Mouse (Mus musculus) CD4-positive, CD25-positive, alpha-beta regulatory T cell, adult 4 months (primary cell): ENCODE data around the gene Olfr914. TPM values are rescaled to one million over a fixed set of nuclear protein-coding genes. Genes with fewer than 3 reads are reported as not detected.

ENCODE experiments used
- ATAC-seq: one replicate; pipeline ENCODE4 v1.8.0; 2017
- polyA plus RNA-seq, 2 experiments: library from polyadenylated mRNA; unstranded; fragments of 100-300 nt; shearing (Covaris generic); gene quantifications; one replicate each; pipeline ENCODE4 v1.2.1; 2017

The Olfr914 gene
- polyA plus RNA-seq: not detected

DNA sequence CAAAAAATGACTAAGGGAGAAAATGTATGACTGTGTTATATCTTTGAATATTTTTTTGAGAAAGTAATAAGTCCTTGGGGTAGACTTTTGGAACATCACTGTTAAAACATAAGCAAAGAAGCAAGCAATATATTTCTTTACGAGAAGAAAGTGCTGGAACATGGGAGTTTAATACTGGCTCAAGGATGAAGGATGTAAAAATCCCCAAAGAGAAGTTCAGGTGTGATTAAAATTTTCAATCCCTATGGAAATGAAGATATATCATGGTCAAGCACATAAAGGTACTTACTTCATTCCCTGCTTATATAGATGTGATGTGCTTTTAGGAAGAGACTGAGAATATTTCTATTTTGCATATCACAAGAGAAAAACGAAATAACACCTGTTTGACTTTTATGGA lies at the start of gene Olfr914:
Gene Olfr914 (plus strand): TSS at position 301 of the 400 bp plus-strand sequence.
- no peak for ATAC-seq

DNA sequence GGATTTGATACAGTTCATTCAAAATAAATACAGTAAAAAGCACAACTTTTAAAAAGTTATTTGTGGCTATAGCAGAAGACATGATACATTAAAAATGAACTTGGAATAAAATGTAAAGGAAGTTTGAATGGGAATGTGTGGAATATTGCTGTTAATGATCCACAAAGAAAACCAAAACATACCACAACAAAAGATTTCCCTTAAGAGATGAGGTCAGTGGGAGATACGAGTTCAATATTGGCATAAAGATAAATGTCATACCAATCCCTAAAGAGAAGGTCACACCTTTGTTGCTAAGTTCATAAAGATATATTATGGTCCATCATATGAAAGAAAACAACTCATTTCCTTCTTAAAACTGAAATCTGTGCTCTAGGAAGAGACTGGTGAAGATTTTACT lies 25.0 kb upstream of the Olfr914 start, which contains the start of gene Olfr912:
Gene Olfr912 (plus strand): TSS at position 301 of the 400 bp plus-strand sequence.
- ATAC-seq: no peak

DNA sequence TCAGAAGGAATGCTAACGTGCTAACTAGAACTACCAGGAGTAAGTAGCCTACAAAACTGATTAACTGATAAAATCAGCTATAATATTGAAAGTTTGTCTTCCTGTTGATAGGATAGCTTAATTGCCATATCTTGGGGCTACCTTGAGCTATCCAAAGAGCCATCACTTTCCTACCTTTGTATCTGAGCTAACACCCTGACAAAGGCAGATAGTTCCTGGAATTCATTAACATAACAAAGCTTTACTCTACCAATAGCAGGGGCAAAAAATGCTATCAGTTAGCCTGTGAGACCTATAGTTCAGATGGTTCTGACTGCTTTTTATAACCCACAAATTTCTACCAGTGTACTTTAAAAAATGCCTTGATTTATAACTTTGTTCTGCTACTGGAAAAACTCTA lies 13.8 kb upstream of the Olfr914 start:
- no peak for ATAC-seq

GRCm38 (mm10) chr9:38592459-38592858 lies 12.4 kb upstream of the Olfr914 start, which contains the start of gene Olfr913:
TSS of gene Olfr913 (plus strand) at chr9:38592759.
- ATAC-seq: no peak

DNA sequence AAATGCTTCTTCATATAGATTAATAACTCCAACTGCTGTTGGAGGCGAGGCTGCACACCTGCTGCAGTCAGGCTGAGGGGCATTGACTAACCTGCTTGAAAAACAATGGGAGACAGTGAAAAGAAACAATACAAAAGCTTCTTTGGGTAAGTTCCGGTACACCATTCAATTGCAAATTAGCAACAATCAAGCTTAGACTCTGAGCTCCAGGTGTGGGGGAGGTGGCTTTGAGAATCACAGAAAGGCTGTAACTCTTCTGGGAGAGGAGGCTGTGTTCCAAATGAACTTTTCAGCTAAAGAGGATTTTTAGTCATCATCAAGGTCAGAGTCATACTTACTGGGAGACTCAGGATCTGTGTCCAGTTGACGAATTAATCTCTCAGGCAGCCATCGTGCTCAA lies 27.5 kb downstream of the Olfr914 start:
- no peak for ATAC-seq

- no peak for ATAC-seq
Measured at GRCm38 (mm10) chr9:38659775-38660174, 54.9 kb downstream of the Olfr914 start, which contains the start of gene Olfr916. TSS of gene Olfr916 (minus strand) at chr9:38659875.

Other genes with a start within 250 kb of the Olfr914 start
- not detected for gene Olfr250, start 238.2 kb upstream of the Olfr914 start, polyA plus RNA-seq
- not detected for gene Olfr251, start 228.0 kb upstream of the Olfr914 start, polyA plus RNA-seq
- gene Olfr147, start 203.4 kb upstream of the Olfr914 start, polyA plus RNA-seq: not detected
- gene Olfr901, start 175.6 kb upstream of the Olfr914 start, polyA plus RNA-seq: under 1 TPM in 1 of 2 experiments, not detected in 1; 0.12 TPM
- not detected for gene Olfr902, start 157.4 kb upstream of the Olfr914 start, polyA plus RNA-seq
- not detected for gene Olfr904, start 142.0 kb upstream of the Olfr914 start, polyA plus RNA-seq
- gene Olfr905, start 134.0 kb upstream of the Olfr914 start, polyA plus RNA-seq: not detected
- gene Olfr906, start 118.0 kb upstream of the Olfr914 start, polyA plus RNA-seq: not detected
- gene Olfr907, start 109.3 kb upstream of the Olfr914 start, polyA plus RNA-seq: not detected
- not detected for gene Olfr911-ps1, start 83.5 kb upstream of the Olfr914 start, polyA plus RNA-seq
- not detected for gene Olfr910, start 67.3 kb upstream of the Olfr914 start, polyA plus RNA-seq
- under 1 TPM; 0.10 to 0.28 TPM for gene Olfr912, start 24.9 kb upstream of the Olfr914 start, polyA plus RNA-seq
- gene Olfr913, start 12.3 kb upstream of the Olfr914 start, polyA plus RNA-seq: not detected
- under 1 TPM in 1 of 2 experiments, not detected in 1; 0.11 TPM for gene Olfr916, start 54.8 kb downstream of the Olfr914 start, polyA plus RNA-seq
- gene Olfr917, start 60.7 kb downstream of the Olfr914 start, polyA plus RNA-seq: not detected
- gene Olfr918, start 69.5 kb downstream of the Olfr914 start, polyA plus RNA-seq: under 1 TPM in 1 of 2 experiments, not detected in 1; 0.08 TPM
- not detected for gene Olfr919, start 98.6 kb downstream of the Olfr914 start, polyA plus RNA-seq
- gene Vwa5a, start 113.2 kb downstream of the Olfr914 start, polyA plus RNA-seq: 10 to 100 TPM; 26.5 to 31.3 TPM
- under 1 TPM; 0.09 to 0.23 TPM for gene Olfr920, start 147.2 kb downstream of the Olfr914 start, polyA plus RNA-seq
- not detected for gene Olfr921, start 168.0 kb downstream of the Olfr914 start, polyA plus RNA-seq
- not detected for gene Olfr922, start 209.5 kb downstream of the Olfr914 start, polyA plus RNA-seq
- not detected for gene Olfr923, start 221.4 kb downstream of the Olfr914 start, polyA plus RNA-seq
- gene Olfr924, start 239.3 kb downstream of the Olfr914 start, polyA plus RNA-seq: not detected
- gene Olfr26, start 250.0 kb downstream of the Olfr914 start, polyA plus RNA-seq: not detected